Mouse (Mus musculus) neural tube, embryonic 11.5 days (tissue): ENCODE data around the gene Gatb. TPM values are rescaled to one million over a fixed set of nuclear protein-coding genes. Genes with fewer than 3 reads are reported as not detected.

ENCODE experiments used
- ATAC-seq: fragments of 200-750 bp; cut with Nextera tagmentation; 2 replicates; pipeline ENCODE4 v1.8.0; 2017; ENCODE audit warnings: moderate number of reproducible peaks, mild to moderate bottlenecking, moderate TSS enrichment, moderate library complexity; ENCODE audit not compliant: insufficient read depth, low FRiP score, low TSS enrichment
- DNase-seq: peaks from one replicate; pipeline ENCODE4 v3.0.0-alpha.2; 2015; ENCODE audit warnings: low spot score
- H3K27ac ChIP-seq: fragments of 300-500 bp; sonication (generic); 2 replicates; pipeline ENCODE4 v1.5.1; 2014; ENCODE audit warnings: low read depth, mild to moderate bottlenecking, low read length
- H3K27me3 ChIP-seq: fragments of 300-500 bp; sonication (generic); 2 replicates; pipeline ENCODE4 v1.6.1; 2014; ENCODE audit warnings: mild to moderate bottlenecking, low read length, mixed read lengths; ENCODE audit not compliant: control insufficient read depth, insufficient read depth
- H3K36me3 ChIP-seq: fragments of 300-500 bp; sonication (generic); 2 replicates; pipeline ENCODE4 v1.6.1; 2014; ENCODE audit warnings: mild to moderate bottlenecking, low read length, moderate library complexity, mixed read lengths; ENCODE audit not compliant: control insufficient read depth, insufficient read depth
- H3K4me1 ChIP-seq: fragments of 300-500 bp; sonication (generic); 2 replicates; pipeline ENCODE4 v1.6.1; 2014; ENCODE audit warnings: low read length, mixed read lengths; ENCODE audit not compliant: control insufficient read depth, insufficient read depth
- H3K4me2 ChIP-seq: fragments of 300-500 bp; sonication (generic); 2 replicates; pipeline ENCODE4 v1.6.1; 2014; ENCODE audit warnings: low read depth, mild to moderate bottlenecking, moderate library complexity
- H3K4me3 ChIP-seq: fragments of 300-500 bp; sonication (generic); 2 replicates; pipeline ENCODE4 v1.5.1; 2014; ENCODE audit warnings: low read depth, low read length
- H3K9ac ChIP-seq: fragments of 300-500 bp; sonication (generic); 2 replicates; pipeline ENCODE4 v1.6.1; 2014; ENCODE audit warnings: mild to moderate bottlenecking, low read length
- H3K9me3 ChIP-seq: fragments of 300-500 bp; sonication (generic); 2 replicates; pipeline ENCODE4 v1.6.1; 2016; ENCODE audit warnings: low read length; ENCODE audit not compliant: control insufficient read depth
- WGBS: fragments of 180-500 bp; shearing (Covaris S2); extraction: QIAGEN DNeasy Blood & Tissue Kit; methylation state at CpG from one replicate; pipeline ENCODE4 v1.1.7; 2014; 5-methylcytosine and 5-hydroxymethylcytosine counted together
- polyA plus RNA-seq: library from polyadenylated mRNA; unstranded; fragments of >200 nt; fragmentation: Nextera tagmentation; extraction: Ambion mirVana; gene quantifications from 2 replicates; pipeline ENCODE4 v1.2.1, GENCODE M21; 2014

Gene Gatb
- 23.2 and 25.3 TPM in 2 replicates for polyA plus RNA-seq

DNA sequence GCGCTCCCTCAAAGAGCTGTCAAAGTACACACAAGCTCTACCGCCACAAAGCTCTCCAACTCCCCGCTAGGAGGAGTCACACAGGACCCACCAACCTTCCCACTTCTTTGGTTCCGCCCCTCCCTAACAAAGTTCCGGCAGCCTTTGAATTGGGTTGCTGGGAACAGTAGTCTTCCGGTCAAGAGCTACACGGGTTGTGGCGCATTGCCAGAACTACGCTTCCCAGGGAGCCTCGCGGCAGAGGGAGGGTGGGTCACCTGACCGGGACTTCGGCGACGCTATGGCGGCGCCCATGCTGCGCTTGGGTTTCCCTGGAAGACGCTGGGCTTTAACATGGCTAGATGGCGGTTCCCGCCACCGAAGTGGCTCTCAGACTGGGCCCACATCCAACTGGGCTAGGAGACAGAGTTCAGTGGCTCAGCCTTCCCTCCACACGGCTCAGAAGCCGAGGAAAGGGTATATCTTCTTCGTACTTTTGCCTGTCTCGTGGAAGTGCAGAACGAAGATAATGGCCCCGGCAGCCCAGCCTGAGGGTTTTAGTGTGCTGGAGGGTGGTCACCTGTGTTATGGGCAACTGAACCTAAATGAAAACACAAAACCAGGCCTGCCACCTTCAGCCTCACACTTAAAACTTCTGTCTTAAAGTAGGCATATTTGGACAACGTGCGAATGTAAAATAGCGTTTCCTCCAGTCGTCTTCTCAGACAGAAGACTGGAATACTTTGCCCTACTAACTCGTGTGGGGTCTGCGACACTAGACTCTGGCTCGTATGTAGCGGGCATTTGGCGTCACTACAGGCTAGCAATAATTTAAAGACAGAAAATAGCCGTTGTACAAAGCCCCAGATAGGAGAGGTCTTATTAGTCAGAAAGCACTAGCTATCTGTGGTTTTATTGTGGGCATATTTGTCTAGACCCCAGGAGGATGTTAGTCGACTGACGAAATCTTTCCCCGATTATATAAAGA, at the start of gene Gatb:
Gene Gatb, plus strand, starts transcription at position 256 of the 967 bp plus-strand sequence.
- ATAC-seq: peak; percentile 99
- Histone ChIP-seq H3K4me1 (no peaks in the 10 kb centered on the region), H3K9me3 (no peaks in the 10 kb centered on the region), H3K27ac (peak within 1 kb of the TSS; percentile 67; the same call in 1 of the 2 replicates), H3K9ac (peak within 1 kb of the TSS; percentile 87), H3K4me3 (peak within 1 kb of the TSS; percentile 77), H3K36me3 (no peaks in the 10 kb centered on the region), H3K4me2 (peak within 1 kb of the TSS; percentile 77), H3K27me3 (no peaks in the 10 kb centered on the region)
- WGBS: 4% methylated on average over 41 of the region's 41 CpGs
- peak; percentile 97 for DNase-seq

GRCm38 (mm10) chr3:85530601-85531161, 43.2 kb upstream of the Gatb start:
- no peak for DNase-seq
- no peaks in the 10 kb centered on the region for H3K9me3 ChIP-seq
- H3K4me1 ChIP-seq: no peaks in the 10 kb centered on the region
- H3K4me3 ChIP-seq: no peak overlapping the region
- WGBS: 85% methylated on average over 8 of the region's 8 CpGs
- H3K36me3 ChIP-seq: no peaks in the 10 kb centered on the region
- H3K4me2 ChIP-seq: no peak overlapping the region
- no peak overlapping the region for H3K27ac ChIP-seq
- H3K27me3 ChIP-seq: no peaks in the 10 kb centered on the region
- H3K9ac ChIP-seq: no peak overlapping the region
- ATAC-seq: no peak

DNA sequence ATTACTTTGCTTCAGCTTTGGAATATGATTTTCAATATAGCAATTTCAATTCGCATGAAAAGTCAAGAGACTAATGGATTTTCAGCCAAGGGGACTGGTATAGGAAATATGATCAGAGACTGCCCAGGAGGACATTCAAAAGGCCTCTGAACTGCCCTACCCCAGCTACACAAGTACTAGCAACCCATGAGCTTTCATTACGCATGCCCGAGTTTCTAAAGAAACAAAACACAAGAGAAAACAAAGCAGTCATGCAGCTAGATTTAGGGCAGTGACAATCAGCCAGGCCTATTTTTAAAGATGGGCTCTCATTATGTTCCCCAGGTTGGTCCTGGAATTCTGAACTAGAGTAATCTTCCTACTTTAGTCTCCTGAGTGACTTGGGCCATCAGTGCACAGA, 41.5 kb upstream of the Gatb start:
- ATAC-seq (no peak), DNase-seq (no peak)
- no peaks in the 10 kb centered on the region for H3K9me3 ChIP-seq
- no peak overlapping the region for H3K27ac ChIP-seq
- H3K9ac ChIP-seq: no peak overlapping the region
- H3K4me3 ChIP-seq: no peak overlapping the region
- H3K4me1 ChIP-seq: no peaks in the 10 kb centered on the region
- no peak overlapping the region for H3K4me2 ChIP-seq
- WGBS: 46% methylated on average over 3 of the region's 3 CpGs
- H3K36me3 ChIP-seq: no peaks in the 10 kb centered on the region
- no peaks in the 10 kb centered on the region for H3K27me3 ChIP-seq

GRCm38 (mm10) chr3:85535042-85535441, 38.9 kb upstream of the Gatb start:
- H3K4me2 ChIP-seq: no peak overlapping the region
- DNase-seq (no peak), ATAC-seq (no peak)
- H3K27me3 ChIP-seq: no peaks in the 10 kb centered on the region
- H3K9me3 ChIP-seq: no peaks in the 10 kb centered on the region
- no peak overlapping the region for H3K27ac ChIP-seq
- H3K4me3 ChIP-seq: no peak overlapping the region
- H3K9ac ChIP-seq: no peak overlapping the region
- WGBS: 81% methylated on average over 3 of the region's 3 CpGs
- H3K4me1 ChIP-seq: no peaks in the 10 kb centered on the region
- H3K36me3 ChIP-seq: no peaks in the 10 kb centered on the region

- Histone ChIP-seq H3K9ac (no peak overlapping the region), H3K4me1 (no peaks in the 10 kb centered on the region), H3K27ac (no peak overlapping the region), H3K36me3 (no peaks in the 10 kb centered on the region), H3K4me2 (no peak overlapping the region), H3K27me3 (no peaks in the 10 kb centered on the region), H3K9me3 (no peaks in the 10 kb centered on the region), H3K4me3 (no peak overlapping the region)
- ATAC-seq: no peak; the same call in 1 of the 2 replicates
- no peak for DNase-seq
- WGBS: 58% methylated on average over 11 of the region's 11 CpGs
These were observed 38.0 kb upstream of the Gatb start for GRCm38 (mm10) chr3:85535621-85536520.

DNA sequence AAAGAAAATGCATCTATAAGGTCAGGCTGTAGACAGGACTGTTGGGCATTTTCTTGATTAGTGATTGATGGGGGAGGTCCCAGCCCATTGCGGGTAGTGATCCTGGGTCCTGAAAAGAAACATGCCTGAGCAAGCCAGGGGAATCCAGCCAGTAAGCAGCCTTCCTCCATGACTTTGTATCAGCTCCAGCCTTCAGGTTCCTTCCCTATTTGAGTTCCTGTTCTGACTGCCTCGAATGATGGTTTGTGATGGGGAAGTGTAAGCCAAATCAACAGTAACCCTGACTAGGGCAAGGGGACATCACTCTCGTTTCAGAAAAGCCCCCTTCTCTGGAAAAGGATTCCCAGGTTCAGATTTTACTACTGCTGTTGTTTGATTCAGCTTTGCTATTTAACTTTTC, 31.2 kb upstream of the Gatb start:
- no peak for DNase-seq
- H3K27ac ChIP-seq: no peak overlapping the region
- no peak overlapping the region for H3K4me3 ChIP-seq
- ATAC-seq: no peak
- no peak overlapping the region for H3K9ac ChIP-seq
- no peaks in the 10 kb centered on the region for H3K9me3 ChIP-seq
- WGBS: 65% methylated on average over 3 of the region's 3 CpGs
- H3K27me3 ChIP-seq: no peaks in the 10 kb centered on the region
- no peaks in the 10 kb centered on the region for H3K4me1 ChIP-seq
- H3K4me2 ChIP-seq: no peak overlapping the region
- H3K36me3 ChIP-seq: no peaks in the 10 kb centered on the region

DNA sequence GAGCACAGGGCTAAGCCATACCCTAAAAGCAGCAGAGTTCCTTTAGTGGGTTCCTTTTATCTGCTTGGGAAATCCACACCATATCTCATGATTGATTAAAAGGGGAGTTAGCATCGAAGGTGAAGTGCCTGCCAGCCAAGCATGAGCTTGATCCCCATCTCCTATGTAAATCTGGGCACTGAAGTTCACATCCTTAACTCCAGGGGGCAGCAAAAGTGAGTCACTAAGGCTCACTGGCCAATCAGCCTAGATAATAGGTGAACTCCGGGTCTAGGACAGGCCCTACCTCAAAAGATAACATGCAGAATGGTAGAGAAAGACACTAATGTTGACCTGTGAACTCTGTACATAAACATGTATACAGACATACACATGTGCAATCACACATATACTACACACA, 30.3 kb upstream of the Gatb start:
- WGBS: 60% methylated on average over 2 of the region's 2 CpGs

GRCm38 (mm10) chr3:85550312-85550711, 23.6 kb upstream of the Gatb start:
- DNase-seq: no peak

More for the DNA sequence above, 30.3 kb upstream of the Gatb start:
- no peak overlapping the region for H3K4me2 ChIP-seq
- H3K9ac ChIP-seq: no peak overlapping the region
- no peak overlapping the region for H3K27ac ChIP-seq
- no peaks in the 10 kb centered on the region for H3K9me3 ChIP-seq
- no peaks in the 10 kb centered on the region for H3K27me3 ChIP-seq
- no peaks in the 10 kb centered on the region for H3K36me3 ChIP-seq
- DNase-seq: no peak
- no peak for ATAC-seq
- H3K4me1 ChIP-seq: no peaks in the 10 kb centered on the region
- H3K4me3 ChIP-seq: no peak overlapping the region

More at GRCm38 (mm10) chr3:85550312-85550711, 23.6 kb upstream of the Gatb start:
- H3K4me1 ChIP-seq: no peaks in the 10 kb centered on the region
- no peak overlapping the region for H3K9ac ChIP-seq
- no peaks in the 10 kb centered on the region for H3K36me3 ChIP-seq
- no peak overlapping the region for H3K4me3 ChIP-seq
- WGBS: 85% methylated on average over 4 of the region's 4 CpGs
- ATAC-seq: no peak
- H3K27me3 ChIP-seq: no peaks in the 10 kb centered on the region
- no peak overlapping the region for H3K27ac ChIP-seq
- H3K9me3 ChIP-seq: no peaks in the 10 kb centered on the region
- no peak overlapping the region for H3K4me2 ChIP-seq
